Mouse (Mus musculus) myocyte (in vitro differentiated cells): ENCODE results near the gene Ifitm5.

Experiments
- POLR2A ChIP-seq: IDR thresholded peaks from one replicate; pipeline ENCODE4 v1.6.1; 2011; ENCODE audit warnings: low read depth, mild to moderate bottlenecking, control low read depth, moderate library complexity; ENCODE audit not compliant: insufficient read length
- SRF ChIP-seq: IDR thresholded peaks from one replicate; pipeline ENCODE4 v1.6.1; 2011; ENCODE audit warnings: low read depth; ENCODE audit not compliant: control insufficient read depth, insufficient read length
- TCF12 ChIP-seq: IDR thresholded peaks from one replicate; pipeline ENCODE4 v1.6.1; 2011; ENCODE audit warnings: mild to moderate bottlenecking, control low read depth; ENCODE audit not compliant: poor library complexity, insufficient read depth, severe bottlenecking

- TF ChIP-seq POLR2A, result no peak
- no peak for TF ChIP-seq SRF
- TF ChIP-seq TCF12, result no peak
Observed at GRCm38 (mm10) chr7:140903212-140903611, 46.9 kb downstream of the Ifitm5 start.
